Mouse (Mus musculus) urinary bladder, postnatal 4 days (tissue): Measurements from ENCODE around the gene Ccdc78.
"Not testable (repeated sequence)": the region's sequence is repeated elsewhere in the genome, so short reads cannot be mapped to it uniquely, and the experiment has no call there.

ENCODE experiments used
- DNase-seq, 2 experiments: peaks; one replicate each; pipeline ENCODE4 v3.0.0; 2021 to 2022; ENCODE audit warnings: low spot score in 2 of 2

Ccdc78 gene

DNA sequence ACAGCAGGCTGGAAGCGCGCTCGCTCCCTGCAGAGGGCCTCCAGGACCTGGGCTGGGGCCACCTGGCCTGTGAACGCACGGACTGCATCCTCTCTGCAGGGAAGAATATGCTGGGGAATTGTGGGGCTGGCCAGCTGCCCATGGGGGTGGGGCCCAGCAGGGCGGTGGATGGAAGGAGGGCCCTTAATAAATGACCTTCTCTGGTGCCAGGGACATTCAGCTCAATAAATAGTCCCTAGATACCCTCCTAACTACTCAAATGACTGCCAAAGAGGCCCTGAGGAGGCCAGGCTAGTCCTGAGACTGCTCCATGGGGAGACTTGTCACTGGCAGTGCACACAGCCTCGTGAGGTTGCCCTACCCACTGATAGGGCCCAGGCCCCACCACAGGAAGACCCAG is 3.3 kb upstream of the Ccdc78 start:
- DNase-seq = no peak

DNA sequence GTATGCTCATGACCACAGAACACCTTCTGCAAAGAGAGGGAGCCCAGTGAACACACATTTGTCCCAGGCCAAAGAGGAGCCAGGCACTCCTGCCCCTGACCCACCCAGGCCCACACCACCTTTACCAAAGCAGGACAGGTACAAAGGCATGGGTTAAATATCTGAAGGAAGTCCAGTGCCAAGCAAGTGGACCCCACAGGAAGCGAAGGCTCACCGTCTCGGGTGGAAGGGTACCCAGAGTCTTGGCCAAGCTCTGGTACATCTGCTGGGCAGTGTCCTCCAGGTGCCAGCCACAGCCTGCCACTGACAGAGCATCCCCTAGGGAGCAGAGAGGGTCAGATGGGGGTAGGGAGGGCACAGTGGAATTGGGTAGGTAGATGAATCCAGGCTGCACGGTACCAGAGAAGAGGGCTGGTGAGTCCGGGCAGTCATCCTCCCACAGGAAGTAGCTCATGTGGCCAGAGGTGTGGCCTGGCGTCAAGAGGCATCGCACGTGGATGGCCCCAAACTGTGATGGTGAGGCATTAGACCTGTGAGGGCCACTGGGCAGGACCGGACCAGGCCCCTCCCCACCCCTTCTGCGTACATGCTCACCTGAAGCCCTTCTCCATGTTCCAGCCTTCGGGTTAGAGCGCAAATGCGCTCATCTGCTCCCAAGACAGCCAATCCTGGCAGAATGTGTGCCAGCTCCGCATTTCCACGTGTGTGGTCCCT is 2.4 kb upstream of the Ccdc78 start:
- DNase-seq = no peak

DNA sequence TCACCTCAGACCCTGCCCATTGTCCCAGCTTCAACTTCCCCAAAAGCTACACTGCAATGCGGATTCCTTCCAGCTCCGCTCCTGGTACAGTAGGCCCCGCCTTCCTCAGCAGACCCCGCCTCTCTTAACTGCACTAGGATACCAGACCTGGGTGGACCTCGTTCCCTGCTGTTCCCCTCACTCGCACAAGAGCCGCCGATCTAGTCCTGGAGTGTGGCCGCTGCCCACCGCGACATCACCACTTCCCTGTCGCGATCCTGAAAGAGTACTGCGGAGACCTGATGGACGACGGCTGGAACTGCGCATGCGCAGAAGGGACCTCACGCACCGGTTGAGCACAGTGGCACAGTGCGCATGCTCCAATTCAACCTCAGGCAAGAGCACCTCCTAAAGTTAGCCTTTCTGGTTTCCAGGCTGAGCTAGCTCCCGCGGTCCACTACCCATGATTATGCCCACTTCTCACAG is 1.1 kb upstream of the Ccdc78 start, which contains the start of gene Haghl:
Gene Haghl, minus strand, starts transcription at position 393 of the 465 bp plus-strand sequence.
- DNase-seq = peak; percentile 90 to 95

DNA sequence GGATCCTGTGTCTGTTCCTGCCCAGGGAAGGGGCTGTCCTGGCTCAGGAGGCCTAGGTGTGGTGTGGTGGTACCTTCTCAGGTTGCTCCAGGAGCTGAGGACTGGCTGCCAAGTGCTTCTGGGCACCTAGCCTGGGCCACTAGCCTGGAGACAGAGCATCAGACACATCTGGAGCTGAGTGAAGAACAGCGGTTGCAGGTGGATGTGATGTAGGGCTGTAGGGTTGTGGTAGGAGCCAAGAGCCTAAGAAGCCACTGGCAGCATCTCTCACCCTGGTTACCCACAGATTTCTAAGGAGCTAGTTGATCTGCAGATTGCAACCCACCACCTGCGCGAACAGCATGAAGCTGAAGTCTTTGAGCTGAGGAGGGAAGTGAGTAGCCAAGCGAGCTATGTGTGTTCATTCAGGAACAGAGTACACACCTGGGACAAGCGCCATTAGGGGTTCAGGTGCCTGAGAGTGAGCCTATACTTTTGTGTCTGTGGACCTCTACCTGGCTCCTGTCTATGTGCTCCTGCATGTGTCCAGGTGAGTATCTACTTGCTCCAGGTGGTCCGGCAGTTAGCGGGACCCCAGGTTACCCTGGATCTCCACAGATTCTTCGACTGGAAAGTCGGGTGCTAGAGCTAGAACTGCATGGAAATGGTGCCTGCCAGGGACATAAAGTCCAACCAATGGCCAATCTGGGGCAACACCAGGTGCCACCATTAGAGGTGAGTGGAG is 563 bp downstream of the Ccdc78 start:
- no peak for DNase-seq

DNA sequence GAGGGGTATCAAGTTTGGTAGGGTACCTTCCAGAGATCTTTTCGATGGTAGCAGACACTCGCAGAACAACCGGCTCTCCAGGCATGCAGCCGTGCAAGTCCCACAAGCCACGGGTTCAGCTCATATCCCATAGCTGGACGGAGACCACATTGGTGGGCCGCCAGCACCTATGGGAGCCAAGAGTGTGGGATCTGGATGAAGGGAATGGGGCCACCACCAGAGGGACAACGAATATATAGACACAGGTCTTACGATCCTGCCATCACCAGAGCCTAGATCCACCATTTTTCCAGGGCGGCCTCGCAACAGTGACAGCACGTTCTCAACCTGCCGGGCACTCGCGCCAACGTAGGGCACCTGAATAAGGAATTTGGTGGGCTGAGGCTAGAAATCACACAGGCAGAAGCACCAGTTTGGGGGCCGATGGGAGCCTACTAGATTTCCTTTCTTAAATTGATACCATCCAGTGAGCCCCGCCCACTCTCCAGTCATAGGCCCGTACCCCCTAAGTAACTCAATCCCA is 5.0 kb downstream of the Ccdc78 start:
- DNase-seq = no peak

DNA sequence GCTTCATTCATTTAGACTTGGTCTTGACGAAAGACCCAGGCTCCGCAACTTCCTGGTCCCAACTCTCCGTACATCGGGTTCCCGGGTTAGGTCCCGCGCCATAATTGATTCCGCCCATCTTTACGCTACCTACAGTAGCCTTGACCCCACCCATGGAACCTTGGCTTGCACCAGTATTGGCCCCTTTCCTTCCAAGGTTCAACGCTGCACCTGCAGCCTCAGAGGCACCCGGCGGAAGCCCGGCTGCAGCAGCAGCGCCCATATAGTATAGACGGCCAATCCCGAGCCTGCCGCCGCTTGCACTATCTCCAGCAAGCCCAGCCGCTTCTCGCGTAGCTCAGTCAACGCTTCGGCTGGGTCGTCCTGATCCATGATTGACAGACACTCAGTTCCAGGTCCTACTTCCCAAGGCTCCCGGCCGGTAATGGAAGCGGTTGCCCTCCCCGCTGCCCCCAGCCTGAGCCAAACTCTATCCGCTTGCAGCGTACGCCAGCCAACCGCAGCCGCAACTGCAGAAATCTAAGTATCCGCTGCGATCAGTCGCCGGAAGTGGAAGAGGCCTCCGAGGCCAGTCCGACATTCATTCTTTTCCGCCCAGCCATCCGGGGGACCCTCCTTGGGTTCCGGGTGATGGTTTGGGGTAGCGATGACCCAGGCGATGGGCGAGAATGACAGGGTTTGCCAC is 5.6 kb downstream of the Ccdc78 start:
- DNase-seq = peak; percentile 84 to 90

DNA sequence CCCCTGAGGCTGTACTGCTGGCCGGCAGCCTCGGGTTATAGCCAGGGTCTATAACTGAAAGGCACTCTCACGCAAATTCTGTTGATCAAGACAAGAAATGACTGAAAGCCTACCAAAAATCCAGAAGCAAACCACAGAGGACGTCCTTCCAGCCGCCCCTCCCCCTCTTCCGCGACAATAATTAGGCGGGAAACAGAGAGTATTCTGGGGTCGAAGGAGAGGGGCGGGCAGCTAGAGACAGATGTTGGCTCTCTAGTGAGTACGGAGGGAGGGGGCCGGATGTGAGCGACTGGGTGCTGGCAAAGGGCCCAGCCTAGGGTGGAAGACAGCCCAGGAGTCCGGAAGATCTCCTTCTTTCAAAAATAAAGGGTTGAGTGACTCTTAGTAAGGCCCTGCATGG is 6.2 kb downstream of the Ccdc78 start, which contains the start of gene Fam173a:
Gene Fam173a, minus strand, starts transcription at position 287 of the 400 bp plus-strand sequence.
- peak; percentile 78 to 79 for DNase-seq

DNA sequence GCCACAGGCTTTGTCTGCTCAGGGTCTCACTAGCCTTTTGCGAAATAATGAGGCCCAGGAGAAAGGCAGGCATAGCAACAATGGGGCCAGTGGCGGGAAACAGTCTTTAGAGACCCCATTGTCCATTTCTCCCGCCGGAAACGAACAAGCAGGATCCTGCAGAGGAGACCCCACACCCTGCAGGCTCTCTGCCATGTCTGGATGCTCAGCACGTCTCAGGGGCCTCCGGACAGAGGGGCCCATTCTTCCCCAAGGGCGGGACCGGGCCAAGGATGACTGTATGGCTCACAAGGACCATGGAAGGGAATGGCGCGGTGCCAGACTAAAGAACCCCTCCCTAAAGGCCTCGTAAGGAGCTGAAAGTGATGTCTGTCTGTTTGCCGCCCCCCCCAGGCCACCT is 7.8 kb downstream of the Ccdc78 start:
- DNase-seq = no peak

DNA sequence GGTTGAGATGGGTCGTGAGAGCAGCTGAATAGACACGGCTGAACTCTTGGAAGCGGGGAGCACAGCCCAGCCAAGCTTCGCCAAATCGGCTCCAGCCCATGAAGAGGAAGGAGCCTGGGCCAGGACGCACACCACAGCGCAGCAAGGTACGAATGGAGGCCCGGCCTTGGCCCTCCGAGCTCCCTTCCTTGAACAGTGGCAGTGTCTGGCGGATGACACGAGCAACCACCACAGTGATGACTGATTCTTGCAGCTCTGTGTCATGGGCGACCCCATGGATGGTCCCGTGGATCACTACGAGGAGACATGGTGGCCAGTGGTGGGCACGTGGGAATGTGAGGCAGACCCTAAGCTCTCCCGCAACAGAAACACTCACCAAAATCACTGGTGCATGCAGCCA is 8.6 kb downstream of the Ccdc78 start:
- no peak for DNase-seq

DNA sequence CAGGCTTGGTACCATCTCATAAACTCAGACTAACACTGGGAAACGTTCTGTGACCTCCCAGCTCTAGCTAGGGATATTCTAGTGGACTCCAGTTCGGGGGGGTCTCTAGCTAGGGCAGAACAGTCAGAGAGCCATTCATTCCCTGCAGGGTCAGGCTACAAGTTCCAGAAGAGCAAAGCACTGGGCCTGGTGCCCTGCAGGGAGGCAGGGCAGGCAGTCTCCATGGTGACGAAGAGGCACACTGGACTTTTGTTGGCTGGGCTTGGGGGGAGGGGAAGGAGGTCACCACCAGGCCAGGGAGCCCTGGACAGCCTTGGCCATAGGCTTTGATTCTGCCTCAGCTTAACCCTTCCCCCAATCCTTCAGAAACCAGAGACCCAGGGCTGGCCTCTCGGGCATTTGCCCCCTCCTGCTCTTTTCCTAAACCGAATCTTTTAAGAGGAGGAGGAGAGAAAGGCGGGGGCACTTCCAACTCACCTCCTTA is 9.3 kb downstream of the Ccdc78 start, which contains the start of gene AC134908.4:
Gene AC134908.4, minus strand, starts transcription at position 51 of the 484 bp plus-strand sequence.
- no peak for DNase-seq

DNA sequence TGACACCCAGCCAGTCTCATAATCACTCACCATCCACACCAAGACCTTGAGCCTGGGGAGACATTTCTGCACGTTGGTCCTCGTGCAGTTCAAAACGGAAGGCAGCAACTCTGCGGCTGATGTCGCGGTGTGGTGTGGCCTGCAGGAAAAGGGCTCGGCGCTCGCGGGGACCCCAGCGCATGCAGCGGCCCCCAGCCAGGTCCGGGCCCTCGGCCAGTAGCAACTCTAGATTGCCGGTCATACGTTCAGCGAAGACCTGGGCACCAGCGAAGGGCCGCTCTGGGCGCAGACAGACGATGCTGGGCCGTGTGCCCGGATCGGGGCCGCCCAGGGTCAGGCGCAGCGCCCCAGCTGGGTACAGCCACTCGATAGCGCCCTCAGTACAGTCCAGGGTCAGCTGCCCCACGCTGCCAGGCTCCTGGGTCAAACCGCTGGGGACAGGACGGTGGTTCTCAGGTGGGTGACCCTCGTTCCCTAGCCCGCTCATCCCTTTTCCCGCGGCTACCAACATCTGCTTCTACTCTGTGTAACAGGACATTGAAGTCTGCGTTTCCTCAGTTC is 9.9 kb downstream of the Ccdc78 start:
- no peak for DNase-seq

DNA sequence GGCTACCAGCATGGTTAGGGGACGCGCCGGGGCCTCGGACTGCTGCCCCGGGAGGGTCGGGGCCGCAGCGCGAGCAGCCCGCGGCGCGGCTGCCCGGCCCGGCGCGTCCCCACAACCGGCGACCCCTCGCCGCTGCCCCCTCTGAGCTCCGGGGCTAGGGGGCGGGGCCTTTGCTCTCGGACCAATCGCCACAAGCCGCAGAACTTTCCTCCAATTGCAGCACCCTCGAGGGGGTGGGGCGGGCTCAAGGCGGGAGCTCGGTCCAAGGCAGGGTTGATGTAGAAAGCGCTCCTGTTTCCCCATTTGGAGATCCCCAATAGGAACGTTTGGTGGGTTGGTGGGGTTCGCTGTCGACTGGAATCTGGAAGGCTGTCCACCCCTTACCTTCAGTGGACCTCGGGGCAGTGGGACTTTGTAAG is 10.6 kb downstream of the Ccdc78 start, which contains the start of gene Metrn:
Gene Metrn, minus strand, starts transcription at position 186 of the 419 bp plus-strand sequence.
- DNase-seq = peak; percentile 82 to 91

DNA sequence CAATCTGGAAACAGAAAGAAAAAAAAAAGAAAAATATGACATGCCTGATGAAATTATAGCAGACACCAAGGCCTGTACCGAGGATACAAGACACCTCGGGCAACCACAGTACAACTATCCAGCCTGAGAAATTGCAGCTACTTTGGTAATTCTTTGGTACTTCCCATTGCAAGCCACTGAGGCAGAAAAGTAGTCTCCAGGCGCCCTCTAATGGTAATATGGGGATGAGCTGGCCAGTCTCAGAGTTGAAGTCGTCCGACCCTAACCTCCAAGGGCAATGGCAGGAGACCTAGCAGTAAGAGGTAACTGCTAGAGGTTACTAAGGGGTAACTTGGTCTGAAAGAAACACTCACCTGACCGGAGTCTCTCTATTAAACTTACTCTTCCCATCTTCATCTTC is 14.6 kb downstream of the Ccdc78 start:
- no peak for DNase-seq

DNA sequence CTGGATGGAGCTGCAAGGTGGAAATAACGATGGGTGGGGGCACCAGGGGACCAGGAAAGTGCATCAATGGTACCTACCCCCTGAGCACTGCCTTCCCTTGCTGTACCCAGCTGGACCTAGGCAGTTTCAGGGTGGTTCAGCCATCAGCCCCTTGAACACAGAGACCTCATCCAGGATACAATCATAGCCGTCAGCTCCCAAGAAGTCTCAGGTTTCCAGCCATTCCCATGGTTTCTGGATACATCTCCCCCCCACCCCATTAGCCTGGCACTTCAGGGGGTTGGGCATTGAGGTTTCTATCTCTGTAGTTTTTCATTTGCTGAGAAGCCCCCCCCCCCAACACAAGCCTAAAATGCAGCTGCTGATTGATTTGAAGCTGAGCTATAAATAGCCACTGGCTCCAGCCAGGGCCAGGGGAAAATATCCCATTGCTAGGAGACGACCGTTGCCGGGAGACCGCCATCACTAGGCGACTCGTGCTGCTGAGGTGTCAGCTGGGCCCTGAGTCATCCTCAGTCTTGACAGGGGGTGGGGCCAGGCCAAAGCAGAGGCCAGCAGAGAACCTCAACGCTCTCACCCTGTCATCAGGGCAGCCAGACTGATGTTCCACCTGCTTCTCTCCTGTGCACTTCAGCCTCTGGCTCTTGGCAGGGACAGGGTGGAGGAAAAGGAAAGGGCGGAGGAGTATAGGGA is 16.6 kb downstream of the Ccdc78 start:
- no peak for DNase-seq

DNA sequence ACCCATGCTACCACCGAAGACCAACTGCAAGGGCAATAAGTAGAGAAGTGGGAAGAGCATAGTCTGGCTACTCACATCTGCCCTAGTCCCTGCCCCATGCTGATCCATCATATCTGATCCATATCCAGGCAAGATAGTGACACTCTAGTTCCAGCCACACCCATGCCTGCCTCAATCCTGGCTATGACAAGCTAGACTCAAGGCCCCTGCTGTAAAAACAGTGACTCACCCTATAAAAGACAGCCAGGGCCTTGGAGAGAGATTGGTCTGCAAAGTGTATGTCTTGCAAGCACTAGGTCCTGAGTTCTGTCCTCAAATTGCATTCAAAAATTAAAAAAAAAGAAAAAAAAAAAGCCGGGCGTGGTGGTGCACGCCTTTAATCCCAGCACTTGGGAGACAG is 20.1 kb downstream of the Ccdc78 start:
- DNase-seq = no peak

DNA sequence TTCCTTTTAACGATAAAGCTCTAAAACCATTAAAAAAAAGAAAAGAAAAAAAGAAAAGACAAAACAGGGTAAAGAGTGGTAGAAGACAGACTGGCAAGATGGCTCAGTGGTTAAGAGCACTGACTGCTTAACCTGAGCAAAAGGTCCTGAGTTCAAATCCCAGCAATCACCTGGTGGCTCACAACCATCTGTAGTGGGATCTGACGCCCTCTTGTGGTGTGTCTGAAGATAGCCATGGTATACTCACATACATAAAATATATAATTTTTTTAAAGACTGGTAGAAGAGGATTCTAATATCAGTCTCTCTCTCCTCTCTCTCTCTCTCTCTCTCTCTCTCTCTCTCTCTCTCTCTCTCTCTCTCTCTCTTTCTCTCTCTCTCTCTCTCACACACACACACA is 21.1 kb downstream of the Ccdc78 start:
- not testable (repeated sequence) for DNase-seq

DNA sequence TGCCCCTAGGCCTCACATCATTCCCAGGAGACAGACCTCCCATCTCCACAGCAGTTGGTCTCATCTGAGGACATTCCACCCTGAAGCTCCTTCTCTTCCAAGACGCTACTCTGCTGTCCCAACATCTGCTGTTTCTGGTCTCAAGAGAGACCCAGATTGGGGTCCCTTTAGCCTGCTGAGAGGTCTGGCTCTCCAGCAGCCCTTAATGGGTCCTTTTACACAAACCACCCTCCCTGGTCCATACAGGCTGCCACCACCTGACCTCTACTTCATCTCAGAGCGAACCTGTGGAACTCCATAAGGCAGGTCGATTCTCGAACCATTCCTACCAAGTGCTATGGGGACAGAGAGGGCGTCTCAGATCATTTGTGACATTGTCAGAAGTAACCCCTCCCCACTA is 21.6 kb downstream of the Ccdc78 start:
- no peak for DNase-seq

DNA sequence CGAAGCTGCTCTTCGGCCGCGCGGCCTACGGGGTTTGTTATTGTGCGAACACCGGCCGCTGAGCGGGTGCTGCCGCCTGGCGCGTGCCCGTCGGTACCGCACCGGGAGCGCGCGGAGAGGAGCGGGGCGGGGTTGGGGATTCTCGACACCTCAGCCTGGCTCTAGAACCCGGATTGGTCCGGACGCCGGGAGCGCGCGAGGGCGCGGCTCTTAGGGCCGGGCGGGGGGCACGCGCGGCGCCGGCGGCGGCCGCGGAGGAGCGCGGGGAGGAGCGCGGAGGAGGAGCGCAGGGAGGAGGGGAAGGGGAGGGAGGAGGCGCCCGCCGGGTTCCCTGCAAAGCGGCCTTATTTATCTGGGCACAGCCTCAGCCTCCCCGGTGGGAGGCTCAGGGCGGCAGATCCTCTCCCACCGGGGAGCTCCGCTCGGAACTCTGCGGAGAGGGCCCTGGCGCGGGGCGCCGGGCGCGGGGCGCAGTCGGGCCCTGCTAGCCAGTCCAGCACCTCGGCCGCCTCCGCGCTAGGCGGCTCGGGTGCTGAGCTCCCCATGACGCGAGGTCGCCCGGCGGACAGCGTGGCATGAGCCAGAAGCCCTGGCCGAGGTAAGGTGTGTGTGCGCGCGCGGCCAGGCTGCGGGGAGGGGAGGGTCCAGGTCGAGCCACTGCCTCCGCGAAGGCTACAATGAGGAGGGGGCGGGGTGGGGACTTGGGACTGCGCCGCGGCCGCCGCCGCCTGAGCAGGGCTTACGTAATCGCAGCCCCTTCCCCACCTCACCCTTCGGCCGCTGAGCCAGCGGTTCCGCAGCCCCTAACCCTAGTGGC is 22.6 kb downstream of the Ccdc78 start, which contains the start of gene Fbxl16:
Gene Fbxl16, plus strand, starts transcription at position 297 of the 817 bp plus-strand sequence.
- DNase-seq = no peak

DNA sequence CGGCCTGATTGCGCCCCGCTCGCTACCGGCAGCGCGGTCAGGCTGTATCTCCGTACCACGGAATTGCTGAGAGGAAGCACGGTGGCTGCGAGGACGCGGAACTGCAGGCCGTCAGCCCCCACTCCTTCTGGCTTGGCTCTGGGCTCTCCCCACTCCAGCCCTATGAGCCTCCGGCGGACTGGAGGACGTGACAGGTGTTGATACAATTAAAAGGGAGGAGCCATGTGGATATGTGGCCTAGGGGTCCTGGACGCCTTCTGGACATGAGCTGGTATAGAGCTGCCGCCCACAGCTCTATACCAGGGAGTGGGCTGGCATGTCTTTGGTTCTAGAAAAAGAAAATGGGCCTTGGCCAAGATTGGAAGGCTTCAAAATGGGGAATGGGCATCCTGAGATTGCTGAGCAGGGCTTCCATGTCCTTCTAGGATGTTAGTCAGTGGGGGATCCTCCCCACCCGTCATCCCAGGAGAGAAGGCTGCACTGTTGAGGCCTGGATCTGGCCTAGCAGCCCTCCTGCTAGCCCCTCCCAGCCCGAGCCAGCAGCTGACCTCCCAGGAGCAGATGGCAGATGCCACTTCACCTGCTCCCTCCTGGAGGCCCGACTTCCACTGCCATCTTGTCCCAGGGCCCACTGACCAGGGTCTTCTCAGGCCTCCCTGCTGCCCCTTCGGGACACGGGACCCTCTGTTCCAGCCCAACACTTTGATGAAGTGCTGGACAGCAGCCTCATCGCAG is 23.4 kb downstream of the Ccdc78 start:
- DNase-seq = no peak
